Mouse (Mus musculus) cerebellum, adult (tissue): ENCODE results near the gene Foxa1.

Experiments used
- ATAC-seq: cut with Nextera tagmentation; 2 replicates; pipeline ENCODE4 v1.9.2; 2017; ENCODE audit warnings: mild to moderate bottlenecking, moderate library complexity, mixed read lengths; ENCODE audit not compliant: insufficient number of reproducible peaks, low FRiP score, low TSS enrichment

Gene Foxa1

GRCm38 (mm10) chr12:57546415-57547201, at the start of gene Foxa1:
Foxa1 (minus strand) TSS chr12:57546916.
- ATAC-seq = no peak

GRCm38 (mm10) chr12:57575931-57576628, 29.4 kb upstream of the Foxa1 start:
- ATAC-seq = no peak

GRCm38 (mm10) chr12:57572415-57572814, 25.7 kb upstream of the Foxa1 start:
- no peak for ATAC-seq

GRCm38 (mm10) chr12:57571773-57572172, 25.1 kb upstream of the Foxa1 start:
- no peak; the same call in 1 of the 2 replicates for ATAC-seq

GRCm38 (mm10) chr12:57563909-57564308, 17.2 kb upstream of the Foxa1 start, which contains the start of gene Ttc6:
Ttc6 (plus strand) TSS chr12:57564113.
- no peak for ATAC-seq

DNA sequence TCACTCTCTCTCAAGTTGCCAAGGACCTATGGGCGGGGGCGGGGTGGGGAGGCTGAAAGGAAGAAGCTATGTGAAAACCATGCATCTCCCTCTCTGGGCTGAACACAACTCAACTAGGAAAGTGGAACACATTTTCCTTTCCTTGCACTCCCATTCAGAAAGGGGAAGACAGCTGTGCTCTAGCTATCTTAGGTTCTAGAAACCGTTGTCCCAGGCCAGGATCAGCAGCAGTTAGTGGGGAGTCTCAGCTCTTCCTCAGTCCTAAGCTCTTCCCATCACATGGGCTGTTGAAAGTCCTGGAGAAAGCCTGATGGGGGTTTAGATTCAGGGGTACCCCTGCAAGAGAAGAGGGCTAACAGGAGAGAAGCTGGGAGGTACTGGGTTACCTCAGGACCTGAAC, 7.4 kb upstream of the Foxa1 start:
- ATAC-seq = no peak

DNA sequence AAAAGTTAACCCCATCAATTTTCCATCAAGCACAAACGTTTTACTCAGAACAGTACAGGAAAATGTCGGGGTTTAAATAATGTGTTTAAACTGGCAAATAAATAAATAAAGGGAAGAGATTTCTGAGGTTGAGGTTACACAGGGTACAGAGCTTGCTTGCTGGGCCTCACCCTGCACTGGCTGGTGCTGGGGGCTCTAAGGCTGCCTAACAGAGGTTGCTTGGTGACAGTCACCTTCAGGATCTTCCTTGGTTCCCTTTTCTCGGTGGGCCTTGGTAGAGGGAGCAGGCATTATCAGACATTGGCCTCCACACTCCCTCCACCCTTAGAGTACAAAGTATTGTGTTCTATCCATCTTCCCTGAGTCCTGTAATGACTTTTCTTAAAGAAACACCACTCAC, 5.6 kb upstream of the Foxa1 start:
- ATAC-seq = no peak

- ATAC-seq = no peak
These were observed 4.2 kb upstream of the Foxa1 start for GRCm38 (mm10) chr12:57550881-57551280.

DNA sequence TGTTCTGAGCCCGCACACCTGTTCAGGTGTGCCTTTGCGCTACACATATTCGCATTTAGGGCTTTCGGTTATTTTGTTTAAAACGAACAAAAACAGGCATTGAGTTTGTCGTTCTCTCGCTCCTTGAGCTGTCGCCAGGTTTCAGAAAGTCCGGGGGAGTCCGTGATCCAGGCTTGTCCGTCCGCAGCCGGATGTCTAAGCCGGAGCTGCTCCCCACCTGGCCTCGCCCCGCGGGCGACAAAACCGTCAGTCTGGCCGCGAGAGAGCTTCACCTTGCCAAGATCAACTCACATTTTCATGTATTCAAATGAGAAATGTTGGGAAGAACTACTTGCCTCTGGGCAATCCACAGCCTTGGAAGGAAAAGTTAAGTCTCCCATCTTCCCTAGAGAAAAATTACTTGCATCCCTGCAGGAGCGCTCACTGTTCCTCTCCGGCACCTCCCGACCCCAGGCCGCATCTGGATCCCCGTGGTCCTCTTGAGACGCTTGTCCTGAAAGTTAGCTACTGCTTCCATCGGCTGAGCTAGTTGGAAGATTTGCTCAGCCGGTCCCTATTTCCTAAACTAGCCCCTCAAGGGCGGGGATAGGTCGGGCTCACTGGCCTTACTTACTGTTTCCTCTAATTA, 3.6 kb upstream of the Foxa1 start:
- no peak for ATAC-seq

- no peak for ATAC-seq
These were observed 3.0 kb upstream of the Foxa1 start for GRCm38 (mm10) chr12:57549667-57550160.

GRCm38 (mm10) chr12:57548981-57549666, 2.4 kb upstream of the Foxa1 start:
- no peak for ATAC-seq

GRCm38 (mm10) chr12:57548352-57548980, 1.8 kb upstream of the Foxa1 start:
- no peak for ATAC-seq

DNA sequence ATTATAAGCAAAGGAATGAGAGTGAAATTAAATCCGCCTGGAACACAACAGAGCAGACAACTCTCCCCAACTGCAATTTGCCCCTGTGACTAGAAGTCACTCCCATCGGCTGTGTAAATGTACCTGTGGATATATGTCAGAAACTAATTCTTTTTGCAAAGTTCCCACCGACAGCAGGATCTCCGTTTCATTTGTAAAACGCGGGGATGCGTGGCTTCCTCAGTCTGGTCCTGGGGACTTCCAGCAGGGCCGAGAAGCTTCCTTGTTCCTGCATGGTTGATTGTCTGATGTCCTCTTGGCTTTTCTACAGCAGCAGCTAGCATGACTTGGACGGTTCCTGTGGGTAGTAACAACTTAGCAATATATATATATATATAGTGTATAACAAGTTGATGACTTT, 1.2 kb upstream of the Foxa1 start:
- ATAC-seq = no peak

DNA sequence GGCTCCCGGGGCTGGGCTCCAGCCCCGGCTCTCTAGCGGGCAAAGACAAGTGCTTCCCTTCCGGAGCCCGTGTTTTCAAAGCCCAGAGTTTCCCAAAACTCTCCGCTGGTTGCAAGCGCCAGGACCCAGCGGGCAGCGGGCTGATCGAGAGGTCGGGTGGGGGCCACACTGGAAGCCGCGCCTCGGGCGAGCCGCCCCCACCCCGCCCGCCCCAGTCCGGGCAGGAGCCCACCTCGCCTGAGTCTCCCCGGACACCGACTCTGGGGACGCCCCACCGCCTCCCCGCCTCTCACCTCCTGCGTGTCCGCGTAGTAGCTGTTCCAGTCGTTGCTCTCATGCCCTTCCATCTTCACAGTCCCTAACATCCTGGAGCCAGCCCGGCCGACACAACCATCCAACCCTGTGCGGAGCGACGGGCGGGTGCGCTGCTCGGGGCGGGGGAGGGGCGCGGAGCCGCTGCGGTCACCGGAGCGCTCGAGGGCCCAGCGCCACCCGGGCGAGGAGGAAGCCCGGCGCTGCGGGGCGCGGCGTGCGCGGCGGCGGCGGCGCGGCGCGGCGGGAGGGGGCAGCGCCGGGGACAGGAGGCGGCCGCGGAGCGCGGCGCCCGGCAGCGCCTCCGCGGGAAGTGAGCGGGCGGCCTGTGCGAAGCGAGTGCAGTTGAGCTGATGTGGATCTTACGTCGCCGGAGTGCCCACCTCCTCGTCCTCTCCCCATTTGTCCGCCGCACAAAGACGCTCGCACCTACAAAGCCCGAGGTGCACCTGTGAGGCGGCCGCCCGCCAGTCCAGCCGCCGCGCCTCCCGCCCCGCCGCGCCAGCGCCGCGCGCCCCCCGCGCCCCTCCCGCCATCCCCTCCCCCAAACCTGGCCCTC, 1.1 kb downstream of the Foxa1 start:
- ATAC-seq = no peak

- no peak for ATAC-seq
These were observed 1.9 kb downstream of the Foxa1 start for GRCm38 (mm10) chr12:57544641-57545370.

- ATAC-seq = no peak
These were observed 3.1 kb downstream of the Foxa1 start for GRCm38 (mm10) chr12:57543627-57543991.

DNA sequence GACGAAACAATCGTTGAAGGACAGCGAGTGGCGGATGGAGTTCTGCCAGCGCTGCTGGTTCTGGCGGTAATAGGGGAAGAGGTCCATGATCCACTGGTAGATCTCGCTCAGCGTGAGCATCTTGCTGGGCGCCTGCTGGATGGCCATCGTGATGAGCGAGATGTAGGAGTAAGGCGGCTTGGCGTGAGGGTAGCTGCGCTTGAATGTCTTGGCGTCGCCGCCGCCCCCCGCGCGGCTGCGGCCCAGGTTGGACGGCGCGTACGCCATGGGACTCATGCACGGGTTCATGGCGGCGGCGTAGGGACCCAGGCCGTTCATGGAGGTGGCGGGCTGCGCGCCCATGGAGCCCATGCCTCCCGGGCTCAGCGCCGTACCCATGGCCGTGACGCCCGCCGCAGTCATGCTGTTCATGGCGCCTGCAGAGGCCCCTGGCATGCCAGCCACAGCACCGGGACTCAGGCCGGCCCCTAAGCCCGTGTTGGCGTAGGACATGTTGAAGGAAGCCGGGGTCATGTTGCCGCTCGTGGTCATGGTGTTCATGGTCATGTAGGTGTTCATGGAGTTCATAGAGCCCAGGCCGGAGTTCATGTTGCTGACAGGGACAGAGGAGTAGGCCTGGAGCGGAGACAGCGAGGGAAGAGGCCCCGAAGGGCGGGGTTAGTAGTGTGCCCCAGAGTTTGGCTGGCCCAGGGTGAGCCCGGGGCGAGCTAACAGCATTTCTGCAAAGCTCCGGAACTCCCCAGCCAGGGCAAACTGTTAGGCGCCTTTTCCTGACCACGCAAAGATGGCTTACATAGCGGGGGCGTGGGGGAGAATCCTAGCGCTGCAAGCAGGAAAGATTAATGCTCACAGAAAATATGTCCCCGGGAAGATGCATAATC, 3.7 kb downstream of the Foxa1 start:
- no peak for ATAC-seq
